Mouse (Mus musculus): ENCODE results near the gene Nme7. TPM values are rescaled to one million over a fixed set of nuclear protein-coding genes. Genes with fewer than 3 reads are reported as not detected.

Nme7 gene
- polyA plus RNA-seq, 1 experiment from 2014 or later = 44.1 TPM

- H3K4me1 ChIP-seq = no peaks in the 10 kb centered on the region
- 92% methylated on average over 6 of the region's 6 CpGs for WGBS
- ATAC-seq (ENCODE audit: borderline replicate concordance, extremely low read depth, low FRiP score, low TSS enrichment) = no peak
- no peaks in the 10 kb centered on the region for H3K9me3 ChIP-seq
- H3K4me3 ChIP-seq = no peak overlapping the region
- no peaks in the 10 kb centered on the region for H3K27me3 ChIP-seq
- H3K27ac ChIP-seq = no peak overlapping the region
- H3K9ac ChIP-seq = no peak overlapping the region
- no peak overlapping the region for H3K4me2 ChIP-seq
- peaks cover 58% of the 10 kb centered on the region for H3K36me3 ChIP-seq
These were observed 9.8 kb upstream of the Nme7 start for GRCm38 (mm10) chr1:164294071-164294470.

DNA sequence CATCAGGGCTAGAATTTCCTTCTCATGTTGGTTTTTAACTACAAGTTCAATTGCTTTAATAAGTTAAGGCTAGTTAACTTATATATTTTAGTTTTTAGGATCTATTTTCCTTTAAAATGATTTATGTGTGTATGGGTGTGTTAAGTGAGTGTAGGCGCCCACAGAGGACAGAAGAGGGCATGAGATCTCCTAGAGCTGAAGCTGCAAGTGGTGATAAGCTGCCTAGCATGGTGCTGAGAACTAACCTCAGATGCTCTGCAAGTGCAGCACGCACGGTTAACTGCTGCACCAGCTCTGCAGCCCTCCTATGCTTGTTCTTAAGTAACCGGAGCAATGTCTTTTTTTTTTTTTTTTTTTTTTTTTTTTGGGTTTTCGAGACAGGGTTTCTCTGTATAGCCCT, 7.4 kb upstream of the Nme7 start:
- WGBS = 83% methylated on average over 4 of the region's 5 CpGs
- Histone ChIP-seq H3K4me2 (no peak overlapping the region), H3K27me3 (no peaks in the 10 kb centered on the region), H3K36me3 (peaks cover 64% of the 10 kb centered on the region), H3K9ac (no peak overlapping the region), H3K4me1 (no peaks in the 10 kb centered on the region), H3K9me3 (no peaks in the 10 kb centered on the region), H3K4me3 (no peak overlapping the region), H3K27ac (no peak overlapping the region)
- ATAC-seq (ENCODE audit: borderline replicate concordance, extremely low read depth, low FRiP score, low TSS enrichment) = no peak

DNA sequence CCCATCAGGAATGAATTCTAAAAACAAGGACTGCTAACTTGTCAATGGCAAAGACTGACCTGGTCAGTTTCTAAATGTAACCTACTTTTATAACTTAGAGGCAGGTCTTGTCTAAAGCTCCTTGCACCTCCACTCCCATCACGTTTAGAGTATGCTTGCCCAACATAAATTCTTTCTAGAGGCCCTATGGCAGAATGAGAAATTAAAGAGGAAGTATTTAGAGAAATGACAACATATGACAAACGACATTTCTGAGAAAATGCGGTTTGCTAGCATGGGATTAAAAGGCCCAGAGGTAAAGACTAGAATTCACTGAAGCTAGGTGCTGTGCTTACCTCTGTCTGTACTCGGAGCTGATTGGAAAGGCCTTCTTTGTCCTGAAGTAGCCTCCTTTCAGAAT, 2.0 kb upstream of the Nme7 start:
- Histone ChIP-seq H3K9ac (no peak overlapping the region), H3K27ac (no peak overlapping the region), H3K4me1 (peaks cover 5% of the 10 kb centered on the region; the same call in 1 of the 2 replicates), H3K36me3 (peaks cover 51% of the 10 kb centered on the region), H3K9me3 (no peaks in the 10 kb centered on the region), H3K27me3 (no peaks in the 10 kb centered on the region), H3K4me2 (no peak overlapping the region), H3K4me3 (no peak overlapping the region)
- ATAC-seq (ENCODE audit: borderline replicate concordance, extremely low read depth, low FRiP score, low TSS enrichment) = no peak
- WGBS = 85% methylated on average over 4 of the region's 4 CpGs

- H3K36me3 ChIP-seq = peaks cover 10% of the 10 kb centered on the region; the same call in 1 of the 2 replicates
- H3K4me2 ChIP-seq = peak within 1 kb of the TSS; percentile 72
- peak; percentile 99 for ATAC-seq (ENCODE audit: borderline replicate concordance, extremely low read depth, low FRiP score, low TSS enrichment)
- H3K4me1 ChIP-seq = peaks cover 11% of the 10 kb centered on the region; the same call in 1 of the 2 replicates
- H3K27me3 ChIP-seq = no peaks in the 10 kb centered on the region
- peak within 1 kb of the TSS; percentile 70 for H3K9ac ChIP-seq
- under 1% methylated on average over 35 of the region's 35 CpGs for WGBS
- H3K9me3 ChIP-seq = no peaks in the 10 kb centered on the region
- H3K27ac ChIP-seq = peak within 1 kb of the TSS; percentile 48
- H3K4me3 ChIP-seq = peak within 1 kb of the TSS; percentile 81
These were observed 3.3 kb downstream of the Nme7 start, which contains the start of gene Blzf1 for GRCm38 (mm10) chr1:164307124-164307751. Gene Blzf1 (minus strand): TSS chr1:164307489.

DNA sequence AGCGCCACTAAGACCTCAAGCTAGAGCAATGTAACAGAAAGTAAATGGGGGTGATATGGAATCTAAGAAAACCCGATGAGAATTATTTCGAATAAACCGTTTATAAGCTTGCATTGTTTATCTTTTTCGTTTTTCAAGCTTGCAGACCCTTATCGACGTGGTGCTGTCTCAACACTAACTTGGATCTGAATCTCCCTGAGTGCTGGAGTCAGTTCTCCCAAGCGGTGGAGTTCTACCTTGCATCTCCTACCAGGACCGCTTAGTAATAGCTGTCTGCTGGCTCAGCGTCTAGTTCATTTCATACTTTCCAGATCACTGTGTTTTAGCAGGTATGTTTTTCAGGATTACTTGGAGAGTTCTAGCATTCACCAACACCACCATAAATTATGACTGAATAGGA, 4.0 kb downstream of the Nme7 start:
- Histone ChIP-seq H3K36me3 (peaks cover 5% of the 10 kb centered on the region; the same call in 1 of the 2 replicates), H3K4me3 (peak overlapping the region; percentile 81), H3K27me3 (no peaks in the 10 kb centered on the region), H3K27ac (0 out of 2 replicates have a peak overlapping the region, but pooled peaks have one; percentile 20), H3K9ac (peak overlapping the region; percentile 31), H3K4me2 (peak overlapping the region; percentile 64), H3K4me1 (peaks cover 11% of the 10 kb centered on the region; the same call in 1 of the 2 replicates), H3K9me3 (no peaks in the 10 kb centered on the region)
- 8% methylated on average over 10 of the region's 10 CpGs for WGBS
- no peak for ATAC-seq (ENCODE audit: borderline replicate concordance, extremely low read depth, low FRiP score, low TSS enrichment)

DNA sequence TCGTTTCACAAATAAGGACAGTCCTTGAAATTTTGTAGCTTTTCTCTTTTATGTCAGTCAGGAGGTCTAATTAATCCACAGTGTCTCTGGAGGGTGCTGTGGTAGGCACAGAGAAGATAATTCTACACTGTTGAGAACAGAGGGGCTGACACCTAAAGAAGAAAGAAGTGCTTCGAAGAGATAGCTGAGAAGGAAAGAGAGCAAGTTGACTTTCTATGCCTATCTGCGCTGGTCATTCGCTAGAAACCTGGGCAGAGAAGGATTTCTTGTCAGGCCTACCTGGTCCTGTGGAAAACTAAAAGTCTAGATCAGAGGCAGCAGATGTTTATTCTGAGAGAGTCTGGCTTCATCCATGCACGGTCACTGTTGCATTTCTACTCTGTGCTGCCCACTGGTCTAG, 10.2 kb downstream of the Nme7 start:
- no peak for ATAC-seq (ENCODE audit: borderline replicate concordance, extremely low read depth, low FRiP score, low TSS enrichment)
- no peak overlapping the region for H3K9ac ChIP-seq
- no peaks in the 10 kb centered on the region for H3K36me3 ChIP-seq
- WGBS = 88% methylated on average over 5 of the region's 5 CpGs
- H3K27me3 ChIP-seq = no peaks in the 10 kb centered on the region
- H3K4me1 ChIP-seq = no peaks in the 10 kb centered on the region
- no peak overlapping the region for H3K4me3 ChIP-seq
- no peak overlapping the region for H3K27ac ChIP-seq
- H3K4me2 ChIP-seq = no peak overlapping the region
- no peaks in the 10 kb centered on the region for H3K9me3 ChIP-seq

DNA sequence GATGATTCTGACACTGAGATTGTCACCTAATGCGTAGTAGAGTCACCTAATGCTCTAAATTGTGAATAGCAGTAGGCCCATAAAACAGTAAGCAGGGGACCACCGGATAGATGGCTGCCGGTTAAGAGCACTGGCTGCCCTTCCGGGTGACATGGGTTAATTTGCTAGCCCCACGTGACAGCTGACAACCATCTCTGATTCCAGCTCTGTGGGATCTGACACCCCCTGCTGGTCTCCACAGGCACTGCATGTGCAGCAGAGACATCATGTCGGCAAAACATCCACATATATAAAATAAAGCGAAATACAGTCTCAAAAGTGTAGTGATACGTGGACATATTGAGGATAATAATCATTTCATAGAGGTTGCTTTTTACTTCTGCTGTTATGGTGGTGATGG, 11.3 kb downstream of the Nme7 start:
- Histone ChIP-seq H3K4me1 (peaks cover 7% of the 10 kb centered on the region; the same call in 1 of the 2 replicates), H3K27ac (no peak overlapping the region), H3K9ac (no peak overlapping the region), H3K4me3 (no peak overlapping the region), H3K9me3 (no peaks in the 10 kb centered on the region), H3K4me2 (no peak overlapping the region), H3K36me3 (no peaks in the 10 kb centered on the region), H3K27me3 (no peaks in the 10 kb centered on the region)
- no peak for ATAC-seq (ENCODE audit: borderline replicate concordance, extremely low read depth, low FRiP score, low TSS enrichment)
- WGBS = 73% methylated on average over 8 of the region's 8 CpGs

DNA sequence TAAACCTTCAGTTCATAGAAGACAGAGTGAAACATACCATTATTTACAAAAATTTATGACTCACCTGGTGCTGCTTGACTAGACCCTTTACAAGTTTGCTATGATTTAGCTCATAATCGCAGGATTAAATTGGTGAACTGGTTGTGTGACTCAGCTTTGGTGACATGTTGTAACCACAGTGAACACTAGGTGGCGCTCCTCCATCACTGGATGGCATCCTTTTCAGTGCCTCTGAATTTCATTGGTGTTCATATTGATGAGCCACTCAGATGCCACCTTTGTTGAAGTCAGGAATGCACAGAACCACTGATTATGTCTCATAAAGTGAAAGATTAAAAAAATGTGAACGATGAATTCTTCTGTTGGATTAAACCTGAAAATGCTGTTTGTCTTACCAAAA, 12.8 kb downstream of the Nme7 start:
- 27% methylated on average over 3 of the region's 3 CpGs for WGBS
- Histone ChIP-seq H3K4me1 (peaks cover 14% of the 10 kb centered on the region; the same call in 1 of the 2 replicates), H3K4me2 (no peak overlapping the region), H3K27me3 (no peaks in the 10 kb centered on the region), H3K36me3 (no peaks in the 10 kb centered on the region), H3K9me3 (no peaks in the 10 kb centered on the region), H3K27ac (no peak overlapping the region), H3K4me3 (no peak overlapping the region), H3K9ac (no peak overlapping the region)
- ATAC-seq (ENCODE audit: borderline replicate concordance, extremely low read depth, low FRiP score, low TSS enrichment) = peak; percentile 32; the same call in 1 of the 2 replicates

GRCm38 (mm10) chr1:164317261-164317660, 13.3 kb downstream of the Nme7 start:
- no peak for ATAC-seq (ENCODE audit: borderline replicate concordance, extremely low read depth, low FRiP score, low TSS enrichment)
- Histone ChIP-seq H3K9me3 (no peaks in the 10 kb centered on the region), H3K36me3 (no peaks in the 10 kb centered on the region), H3K4me2 (no peak overlapping the region), H3K4me1 (peaks cover 14% of the 10 kb centered on the region; the same call in 1 of the 2 replicates), H3K27me3 (no peaks in the 10 kb centered on the region), H3K27ac (no peak overlapping the region), H3K4me3 (no peak overlapping the region), H3K9ac (no peak overlapping the region)
- 48% methylated on average over 9 of the region's 9 CpGs for WGBS

DNA sequence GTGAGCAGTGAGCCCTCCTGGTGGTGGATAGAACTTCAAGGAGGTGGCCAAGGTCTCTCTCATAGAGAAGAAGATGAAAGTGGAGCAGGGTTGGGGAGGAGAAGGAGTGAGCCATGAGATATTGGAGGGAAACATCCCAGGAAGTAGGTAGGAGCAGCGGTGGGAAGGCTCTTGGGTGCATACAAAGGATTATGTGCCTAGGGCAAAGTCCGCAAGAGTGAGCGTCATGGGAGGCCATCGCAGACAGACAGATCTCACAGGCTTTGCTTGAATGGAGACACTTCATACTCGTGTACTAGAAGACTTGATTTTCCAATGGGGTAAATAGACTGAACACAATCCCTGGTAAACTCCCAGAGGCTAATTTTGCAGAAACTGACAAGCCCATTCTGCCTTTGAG, 14.6 kb downstream of the Nme7 start:
- Histone ChIP-seq H3K27me3 (no peaks in the 10 kb centered on the region), H3K36me3 (no peaks in the 10 kb centered on the region), H3K27ac (no peak overlapping the region), H3K9ac (no peak overlapping the region), H3K9me3 (no peaks in the 10 kb centered on the region), H3K4me2 (no peak overlapping the region), H3K4me1 (peaks cover 14% of the 10 kb centered on the region; the same call in 1 of the 2 replicates), H3K4me3 (no peak overlapping the region)
- no peak for ATAC-seq (ENCODE audit: borderline replicate concordance, extremely low read depth, low FRiP score, low TSS enrichment)
- 90% methylated on average over 5 of the region's 5 CpGs for WGBS

- H3K9ac ChIP-seq = no peak overlapping the region
- peak; percentile 47; the same call in 1 of the 2 replicates for ATAC-seq (ENCODE audit: borderline replicate concordance, extremely low read depth, low FRiP score, low TSS enrichment)
These were observed 15.7 kb downstream of the Nme7 start for GRCm38 (mm10) chr1:164319542-164320140.

DNA sequence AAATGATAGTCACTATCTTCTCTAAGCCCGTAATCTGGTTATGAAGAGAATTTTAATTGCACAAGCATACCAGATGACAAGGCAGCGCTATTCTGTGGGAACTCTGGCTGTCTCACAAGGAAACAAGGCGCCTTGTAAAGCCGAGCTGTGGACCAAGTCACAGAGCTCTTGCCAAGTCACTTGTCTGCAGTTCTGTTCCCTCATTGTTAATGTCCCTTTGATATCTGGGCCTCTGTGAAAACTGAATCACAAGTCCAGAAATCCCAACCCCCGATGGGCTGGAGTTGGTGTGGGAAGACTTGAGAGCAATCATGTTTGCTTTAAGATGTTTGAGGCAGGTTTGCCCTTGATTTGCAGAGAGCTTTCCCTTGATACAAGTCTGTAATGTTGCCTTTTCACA, 16.8 kb downstream of the Nme7 start:
- Histone ChIP-seq H3K4me2 (no peak overlapping the region), H3K4me3 (no peak overlapping the region), H3K27me3 (no peaks in the 10 kb centered on the region), H3K9ac (no peak overlapping the region), H3K27ac (no peak overlapping the region), H3K36me3 (no peaks in the 10 kb centered on the region), H3K4me1 (peaks cover 14% of the 10 kb centered on the region; the same call in 1 of the 2 replicates), H3K9me3 (no peaks in the 10 kb centered on the region)
- WGBS = 49% methylated on average over 5 of the region's 5 CpGs
- no peak for ATAC-seq (ENCODE audit: borderline replicate concordance, extremely low read depth, low FRiP score, low TSS enrichment)

More at GRCm38 (mm10) chr1:164319542-164320140, 15.7 kb downstream of the Nme7 start:
- Histone ChIP-seq H3K4me3 (no peak overlapping the region), H3K9me3 (no peaks in the 10 kb centered on the region), H3K4me1 (peaks cover 14% of the 10 kb centered on the region; the same call in 1 of the 2 replicates), H3K36me3 (no peaks in the 10 kb centered on the region), H3K4me2 (peak overlapping the region; percentile 9; the same call in 1 of the 2 replicates), H3K27ac (no peak overlapping the region), H3K27me3 (no peaks in the 10 kb centered on the region)
- WGBS = 33% methylated on average over 14 of the region's 14 CpGs

All from lung, embryonic 15.5 days (tissue).